Mouse (Mus musculus): ENCODE data around the gene Mdp1. TPM values are rescaled to one million over a fixed set of nuclear protein-coding genes. Genes with fewer than 3 reads are reported as not detected.
A peak's percentile ranks its signal among the peaks of the same experiment; 100 is the strongest.

Gene Mdp1
- total and polyA plus RNA-seq, 3 experiments: 35.7 to 49.1 (median 45.3) TPM

GRCm38 (mm10) chr14:55697226-55697625, 36.9 kb upstream of the Mdp1 start:
- H3K79me2 ChIP-seq (replicated peaks; ENCODE audit: control insufficient read depth, insufficient read depth, low read length): no peaks in the 10 kb centered on the region
- WGBS: 67% methylated on average over 4 of the region's 4 CpGs
- no peaks in the 10 kb centered on the region for H3K27me3 ChIP-seq (ENCODE audit: control insufficient read depth, insufficient read depth, low read length)
- no peak overlapping the region for H3K9ac ChIP-seq (ENCODE audit: low read depth, low read length)
- H3K27ac ChIP-seq: no peak overlapping the region
- no peak for DNase-seq
- no peaks in the 10 kb centered on the region for H3K36me3 ChIP-seq (ENCODE audit: control insufficient read depth, insufficient read depth, low read length)
- H3K4me1 ChIP-seq (ENCODE audit: control insufficient read depth, insufficient read depth, low read length): no peaks in the 10 kb centered on the region
- intact Hi-C loops (cut with DNase I): no loop called here
- TF ChIP-seq POLR2A (IDR thresholded peaks at IDR 0.05; ENCODE audit: insufficient read depth, low read depth, low read length) (peak; percentile 20; the same call in 1 of the 2 replicates), EP300 (IDR thresholded peaks at IDR 0.05; ENCODE audit: insufficient read depth, low read depth, low read length) (no peak)
- H3K4me3 ChIP-seq: no peak overlapping the region

- TF ChIP-seq CTCF (IDR thresholded peaks at IDR 0.05) (no peak), POLR2A (IDR thresholded peaks at IDR 0.05; ENCODE audit: insufficient read depth, low read depth, low read length) (no peak), EP300 (IDR thresholded peaks at IDR 0.05; ENCODE audit: insufficient read depth, low read depth, low read length) (no peak)
- Histone ChIP-seq H3K27me3 (ENCODE audit: control insufficient read depth, insufficient read depth, low read length) (no peaks in the 10 kb centered on the region), H3K36me3 (ENCODE audit: control insufficient read depth, insufficient read depth, low read length) (no peaks in the 10 kb centered on the region), H3K9ac (ENCODE audit: low read depth, low read length) (no peak overlapping the region), H3K4me1 (ENCODE audit: control insufficient read depth, insufficient read depth, low read length) (no peaks in the 10 kb centered on the region), H3K4me3 (no peak overlapping the region), H3K27ac (no peak overlapping the region), H3K79me2 (replicated peaks; ENCODE audit: control insufficient read depth, insufficient read depth, low read length) (no peaks in the 10 kb centered on the region)
- DNase-seq: no peak
- 65% methylated on average over 10 of the region's 10 CpGs for WGBS
- intact Hi-C loops (cut with DNase I): no loop called here
These were observed 29.1 kb upstream of the Mdp1 start for GRCm38 (mm10) chr14:55689433-55689832.

DNA sequence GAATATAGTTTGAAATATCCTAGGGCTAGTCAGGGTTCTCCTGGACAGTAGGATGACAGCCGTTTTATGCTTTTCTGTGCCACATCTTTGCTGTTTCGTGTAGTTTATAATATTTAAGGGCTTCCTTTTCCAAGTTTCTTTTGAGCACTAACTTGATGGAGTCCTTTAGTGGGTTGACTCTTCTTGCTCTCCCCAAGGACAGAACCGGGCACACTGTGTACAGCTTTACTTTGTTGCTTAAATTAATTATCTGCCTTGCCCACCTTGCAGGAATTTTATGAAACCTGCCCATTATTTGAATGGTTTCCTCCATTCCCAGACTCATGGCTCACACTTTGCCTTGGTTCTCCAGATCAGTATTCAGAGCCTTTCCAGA, 21.8 kb upstream of the Mdp1 start:
- Histone ChIP-seq H3K9ac (ENCODE audit: low read depth, low read length) (peak overlapping the region; percentile 50; the same call in 1 of the 2 replicates), H3K27ac (peak overlapping the region; percentile 85), H3K27me3 (ENCODE audit: control insufficient read depth, insufficient read depth, low read length) (no peaks in the 10 kb centered on the region), H3K4me3 (peak overlapping the region; percentile 90), H3K79me2 (replicated peaks; ENCODE audit: control insufficient read depth, insufficient read depth, low read length) (no peaks in the 10 kb centered on the region), H3K36me3 (ENCODE audit: control insufficient read depth, insufficient read depth, low read length) (no peaks in the 10 kb centered on the region; the same call in 1 of the 2 replicates), H3K4me1 (ENCODE audit: control insufficient read depth, insufficient read depth, low read length) (peaks cover 1% of the 10 kb centered on the region; the same call in 1 of the 2 replicates)
- intact Hi-C loops (cut with DNase I): loop anchor here (1.0 to 2.0 kb wide), 2 partner anchors 41 to 62 kb away; partner anchors contain the start of gene Rabggta
- 6% methylated on average over 3 of the region's 3 CpGs for WGBS
- TF ChIP-seq EP300 (IDR thresholded peaks at IDR 0.05; ENCODE audit: insufficient read depth, low read depth, low read length) (no peak), POLR2A (IDR thresholded peaks at IDR 0.05; ENCODE audit: insufficient read depth, low read depth, low read length) (no peak), CTCF (IDR thresholded peaks at IDR 0.05) (no peak)
- DNase-seq: no peak

DNA sequence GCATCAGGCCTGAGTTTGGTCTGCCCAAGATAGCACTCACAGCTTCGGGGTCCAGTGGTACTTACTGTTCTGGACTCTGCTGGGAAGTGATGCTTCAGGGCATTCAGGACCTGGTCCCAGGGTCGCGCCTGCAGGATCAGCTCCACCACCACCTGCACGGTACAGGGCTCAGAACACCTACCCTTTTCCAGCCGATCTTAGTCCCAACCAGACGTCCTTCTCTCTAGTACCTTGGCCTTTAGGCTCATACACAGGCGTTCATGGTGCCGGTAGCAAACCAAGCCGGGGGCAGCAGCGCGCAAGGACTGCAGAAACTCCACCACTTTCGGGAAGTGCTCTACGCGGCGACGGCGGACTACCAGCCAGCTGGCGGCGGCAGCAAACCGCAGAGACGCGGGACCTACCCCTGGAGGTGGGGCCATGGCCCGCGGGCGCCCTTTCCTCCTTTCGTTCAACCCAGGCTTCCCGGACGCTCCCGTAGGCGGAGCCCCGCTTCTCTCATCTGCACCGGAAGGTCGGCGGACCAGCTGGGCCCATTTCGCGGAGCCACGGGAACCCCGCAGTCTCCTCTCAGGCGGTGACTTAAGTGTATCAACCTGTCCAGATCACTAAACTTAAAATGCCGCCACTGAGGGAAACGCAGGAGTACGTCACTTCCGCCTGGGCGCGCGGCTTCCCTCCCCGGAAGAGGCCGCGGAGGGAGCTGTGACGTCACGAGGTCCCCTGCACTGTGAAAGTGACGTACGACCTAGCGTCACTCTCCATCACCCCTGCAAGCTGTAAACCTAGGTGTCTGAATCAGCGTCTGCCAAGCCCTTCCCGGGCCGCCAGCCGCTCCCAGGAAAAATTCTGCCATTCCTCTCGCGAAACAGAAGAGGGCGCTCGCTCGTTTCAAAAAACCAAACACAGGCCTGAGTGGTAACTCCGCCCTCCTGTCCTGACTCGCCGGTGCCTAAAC, 21.1 kb upstream of the Mdp1 start, which contains the start of gene Tinf2:
Gene Tinf2 (minus strand): TSS at position 661 of the 958 bp plus-strand sequence.
- no peaks in the 10 kb centered on the region; the same call in none of the 2 replicates for H3K36me3 ChIP-seq (ENCODE audit: control insufficient read depth, insufficient read depth, low read length)
- H3K27me3 ChIP-seq (ENCODE audit: control insufficient read depth, insufficient read depth, low read length): no peaks in the 10 kb centered on the region
- H3K4me1 ChIP-seq (ENCODE audit: control insufficient read depth, insufficient read depth, low read length): peaks cover 1% of the 10 kb centered on the region; the same call in 1 of the 2 replicates
- intact Hi-C loops (cut with DNase I): loop anchor here (1.0 to 2.0 kb wide), 3 partner anchors 41 to 63 kb away; partner anchors contain the start of genes Gm49378 and Rabggta
- under 1% methylated on average over 66 of the region's 66 CpGs for WGBS
- no peaks in the 10 kb centered on the region for H3K79me2 ChIP-seq (replicated peaks; ENCODE audit: control insufficient read depth, insufficient read depth, low read length)
- peak within 1 kb of the TSS; percentile 59 for H3K9ac ChIP-seq (ENCODE audit: low read depth, low read length)
- H3K27ac ChIP-seq: peak within 1 kb of the TSS; percentile 85
- TF ChIP-seq POLR2A (IDR thresholded peaks at IDR 0.05; ENCODE audit: insufficient read depth, low read depth, low read length): peak; percentile 51; the same call in 1 of the 2 replicates
- 0 out of 2 replicates have a peak, but pooled peaks have one; percentile 58 for TF ChIP-seq EP300 (IDR thresholded peaks at IDR 0.05; ENCODE audit: insufficient read depth, low read depth, low read length)
- peak; percentile 90 for TF ChIP-seq CTCF (IDR thresholded peaks at IDR 0.05)
- DNase-seq: peak; percentile 92 to 94
- H3K4me3 ChIP-seq: peak within 1 kb of the TSS; percentile 90

DNA sequence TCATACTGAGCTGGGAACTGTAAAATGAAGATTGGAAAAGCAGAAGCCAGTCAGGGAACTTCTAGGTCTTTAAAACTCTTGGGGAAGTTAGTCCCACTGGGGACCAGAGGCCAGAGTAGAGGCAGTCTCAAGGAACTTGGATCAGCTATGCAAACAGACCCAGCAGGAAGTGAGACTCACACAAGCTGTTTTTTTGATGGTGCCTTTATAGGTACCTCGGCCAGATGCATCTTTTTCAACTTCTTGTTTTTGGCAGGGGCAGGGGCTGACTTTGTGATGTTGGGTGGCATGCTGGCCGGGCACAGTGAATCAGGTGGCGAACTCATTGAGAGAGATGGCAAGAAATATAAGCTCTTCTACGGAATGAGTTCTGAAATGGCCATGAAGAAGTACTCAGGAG, 17.3 kb upstream of the Mdp1 start:
- no peaks in the 10 kb centered on the region for H3K79me2 ChIP-seq (replicated peaks; ENCODE audit: control insufficient read depth, insufficient read depth, low read length)
- H3K27ac ChIP-seq: no peak overlapping the region
- no peak for DNase-seq
- H3K9ac ChIP-seq (ENCODE audit: low read depth, low read length): no peak overlapping the region
- 83% methylated on average over 4 of the region's 4 CpGs for WGBS
- no peaks in the 10 kb centered on the region for H3K27me3 ChIP-seq (ENCODE audit: control insufficient read depth, insufficient read depth, low read length)
- intact Hi-C loops (cut with DNase I): loop anchor here (10.0 kb wide), 1 partner anchor 207 kb away; the partner anchor contains the start of genes Cbln3 and Khnyn
- H3K4me3 ChIP-seq: no peak overlapping the region
- TF ChIP-seq EP300 (IDR thresholded peaks at IDR 0.05; ENCODE audit: insufficient read depth, low read depth, low read length) (no peak), CTCF (IDR thresholded peaks at IDR 0.05) (no peak), POLR2A (IDR thresholded peaks at IDR 0.05; ENCODE audit: insufficient read depth, low read depth, low read length) (no peak)
- H3K4me1 ChIP-seq (ENCODE audit: control insufficient read depth, insufficient read depth, low read length): peaks cover 1% of the 10 kb centered on the region; the same call in 1 of the 2 replicates
- peaks cover 5% of the 10 kb centered on the region for H3K36me3 ChIP-seq (ENCODE audit: control insufficient read depth, insufficient read depth, low read length)

Data from heart, adult 2 months (tissue).